Mouse (Mus musculus) E14TG2a.4 (cell line): Measurements from ENCODE around the gene Rnf157.

Experiments used
- CTCF ChIP-seq: conservative IDR thresholded peaks from 2 replicates; pipeline ENCODE4 v1.5.1; 2014; ENCODE audit warnings: low read length
- NANOG ChIP-seq: IDR thresholded peaks from 2 replicates; pipeline ENCODE4 v1.6.1; 2014; ENCODE audit warnings: borderline replicate concordance, low read length, mixed read lengths
- POU5F1 ChIP-seq: IDR thresholded peaks from 2 replicates; pipeline ENCODE4 v1.6.1; 2014; ENCODE audit warnings: low read length, borderline replicate concordance

DNA sequence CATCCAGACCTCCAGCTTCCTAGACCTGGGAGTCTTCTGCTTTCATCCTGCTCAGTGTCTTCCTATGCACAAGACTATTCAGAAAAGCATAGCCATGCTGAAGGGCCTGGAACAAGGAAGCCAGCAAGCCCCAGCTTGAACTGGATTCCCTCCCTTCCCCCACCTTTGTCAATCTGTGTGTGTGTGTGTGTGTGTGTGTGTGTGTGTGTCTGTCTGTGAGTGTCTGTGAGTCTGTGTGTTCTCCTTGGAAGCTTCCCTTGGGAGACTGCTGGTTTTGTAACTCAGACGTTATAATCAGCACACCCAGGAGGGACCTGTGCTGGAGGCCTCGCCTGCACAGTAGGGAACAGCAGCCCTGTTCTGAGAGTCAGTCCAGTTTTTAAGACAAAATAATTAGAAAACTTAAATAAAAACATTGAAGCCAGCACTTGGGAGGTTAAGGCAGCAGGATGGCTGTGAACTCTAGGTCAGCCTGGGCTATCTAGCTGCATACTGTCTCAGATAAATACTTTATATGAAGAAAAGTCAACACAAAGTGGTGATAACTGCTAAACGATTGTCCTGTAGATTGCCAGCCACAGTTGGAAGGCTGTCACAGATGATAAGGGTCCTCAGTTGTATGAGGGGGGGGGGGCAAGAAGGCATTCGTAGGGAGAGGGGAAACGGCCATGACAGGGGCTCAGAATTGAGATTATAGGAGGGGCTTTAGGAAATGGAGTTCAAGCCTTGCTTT lies 23.3 kb upstream of the Rnf157 start:
- no peak for TF ChIP-seq CTCF
- no peak for TF ChIP-seq POU5F1
- TF ChIP-seq NANOG: no peak
